Comparison of ENCODE assay signal across 11 mouse cellular contexts in the genomic region with DNA sequence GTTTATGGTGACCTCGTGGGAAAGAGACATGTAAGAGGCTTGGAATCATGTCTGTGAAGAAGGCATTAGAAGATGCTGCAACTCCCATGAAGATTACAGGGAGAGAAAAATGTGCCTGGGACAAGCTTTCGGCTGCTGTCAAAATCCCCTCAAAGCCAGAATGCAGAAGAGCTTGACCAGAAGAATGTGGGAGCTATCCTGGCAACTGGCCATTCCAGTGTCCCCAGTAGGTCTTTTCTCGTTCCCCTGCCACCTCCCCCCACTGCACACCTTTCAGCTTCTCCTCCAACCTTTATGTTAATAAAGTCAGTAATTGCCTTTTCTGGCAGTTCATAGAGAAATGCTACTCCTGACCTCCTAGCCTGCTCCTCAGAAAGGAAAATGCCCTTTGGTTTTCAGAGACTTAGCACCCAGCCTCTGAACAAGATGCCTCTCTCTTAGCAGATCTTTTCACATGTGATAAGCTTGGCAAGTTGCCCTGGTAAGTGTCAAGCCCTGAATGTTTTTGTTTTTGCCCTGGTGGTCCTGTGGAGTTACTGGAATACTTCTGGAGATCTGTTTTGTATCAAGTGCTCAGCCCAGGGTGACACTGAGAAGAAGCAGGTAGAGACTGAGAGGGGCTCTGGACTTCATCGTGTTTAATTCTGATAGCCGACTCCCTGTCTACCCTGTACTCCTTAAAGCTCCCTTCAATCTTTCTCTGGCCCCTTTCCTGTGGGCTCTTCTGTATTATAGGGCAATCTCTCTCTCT.
DNase-seq lines count a peak whose midpoint lies in the region; ATAC-seq and TF ChIP-seq lines count a peak whose summit lies in the region.
"Had no signal": no experiment of that assay in that cellular context is flagged by ENCODE, and none has a peak within 500 bp of the region (broad histone marks: within the 10 kb centered on the region; RNA-seq: fewer than 3 reads in every experiment).

No protein-coding gene starts in this region.

- ATAC-seq in intestine, postnatal 0 days = no peak
- ATAC-seq in forebrain, embryonic 12.5 days (ENCODE audit: low FRiP score) = no peak

- H3K9me3 ChIP-seq in intestine, postnatal 0 days (ENCODE audit: control insufficient read depth) = no peaks in the 10 kb centered on the region
- no peaks in the 10 kb centered on the region for H3K9me3 ChIP-seq in forebrain, embryonic 12.5 days
- H3K9me3 ChIP-seq: hindbrain, embryonic 15.5 days; megakaryocyte, embryonic 14.5 days had no signal

- DNase-seq in cerebellum, postnatal 25 days = peak; percentile 24 to 30
- DNase-seq in cerebellum, postnatal 36 days = no peak
- peak; percentile 10 for DNase-seq in Muller cell, postnatal 12 days (ENCODE audit: inconsistent ontology term)
- DNase-seq in heart, adult 8-10 months (ENCODE audit: low spot score) = peak; percentile 16
- DNase-seq in right cerebral cortex, adult 18-20 months = no peak
- DNase-seq in kidney, adult 9 months = no peak

- H3K9ac ChIP-seq in intestine, postnatal 0 days (ENCODE audit: low read depth, low read length) = no peak overlapping the region
- no peak overlapping the region for H3K9ac ChIP-seq in forebrain, embryonic 12.5 days
- H3K9ac ChIP-seq: hindbrain, embryonic 15.5 days had no signal

- WGBS in intestine, postnatal 0 days = 42% methylated on average over 5 of the region's 5 CpGs
- 75% methylated on average over 5 of the region's 5 CpGs for WGBS in forebrain, embryonic 12.5 days

- H3K27ac ChIP-seq in intestine, postnatal 0 days (ENCODE audit: low read depth, low read length) = no peak overlapping the region
- H3K27ac ChIP-seq in forebrain, embryonic 12.5 days = no peak overlapping the region
- H3K27ac ChIP-seq: hindbrain, embryonic 15.5 days had no signal

- no peak overlapping the region for H3K4me2 ChIP-seq in intestine, postnatal 0 days (replicated peaks; ENCODE audit: low read depth)
- H3K4me2 ChIP-seq in forebrain, embryonic 12.5 days = no peak overlapping the region
- H3K4me2 ChIP-seq: hindbrain, embryonic 15.5 days had no signal

- no peaks in the 10 kb centered on the region for H3K4me1 ChIP-seq in intestine, postnatal 0 days (replicated peaks; ENCODE audit: control insufficient read depth, insufficient read depth, low read length)
- peaks cover 6% of the 10 kb centered on the region; the same call in 1 of the 2 replicates for H3K4me1 ChIP-seq in forebrain, embryonic 12.5 days
- H3K4me1 ChIP-seq: hindbrain, embryonic 15.5 days had no signal

- H3K27me3 ChIP-seq in intestine, postnatal 0 days (replicated peaks; ENCODE audit: control insufficient read depth, insufficient read depth, low read length) = no peaks in the 10 kb centered on the region
- no peaks in the 10 kb centered on the region for H3K27me3 ChIP-seq in forebrain, embryonic 12.5 days
- H3K27me3 ChIP-seq: hindbrain, embryonic 15.5 days; megakaryocyte, embryonic 14.5 days had no signal

- TF ChIP-seq CTCF in intestine, postnatal 0 days (IDR thresholded peaks at IDR 0.05; ENCODE audit: low read depth) = peak; percentile 24; the same call in 1 of the 2 replicates

- no peaks in the 10 kb centered on the region for H3K36me3 ChIP-seq in intestine, postnatal 0 days (ENCODE audit: control insufficient read depth, insufficient read depth)
- H3K36me3 ChIP-seq in forebrain, embryonic 12.5 days (replicated peaks) = no peaks in the 10 kb centered on the region
- H3K36me3 ChIP-seq: hindbrain, embryonic 15.5 days had no signal

- H3K4me3 ChIP-seq in intestine, postnatal 0 days (ENCODE audit: low read depth, low read length) = no peak overlapping the region
- H3K4me3 ChIP-seq in forebrain, embryonic 12.5 days (replicated peaks) = no peak overlapping the region
- H3K4me3 ChIP-seq: erythroblast, embryonic 14.5 days; hindbrain, embryonic 15.5 days; megakaryocyte, embryonic 14.5 days had no signal

Comparison
In these comparisons a context has a peak if more than half of its experiments do, and no peak if none do; other contexts are left out.
1. DNase-seq: peak in cerebellum, postnatal 25 days (2 of 2), Muller cell, postnatal 12 days (single experiment) and heart, adult 8-10 months (single experiment); none in cerebellum, postnatal 36 days (0 of 2), right cerebral cortex, adult 18-20 months (single experiment) and kidney, adult 9 months (single experiment).